Mouse (Mus musculus) liver (tissue): ENCODE measurements around the gene Speg.
A peak's percentile ranks its signal among the peaks of the same experiment; 100 is the strongest.

Source experiments
- DNase-seq: peaks from one replicate; pipeline ENCODE4 v3.0.0-alpha.2; 2020; ENCODE audit warnings: mixed read lengths

The Speg gene

GRCm38 (mm10) chr1:75463652-75464204 lies 88.6 kb downstream of the Speg start:
- DNase-seq: peak; percentile 72

DNA sequence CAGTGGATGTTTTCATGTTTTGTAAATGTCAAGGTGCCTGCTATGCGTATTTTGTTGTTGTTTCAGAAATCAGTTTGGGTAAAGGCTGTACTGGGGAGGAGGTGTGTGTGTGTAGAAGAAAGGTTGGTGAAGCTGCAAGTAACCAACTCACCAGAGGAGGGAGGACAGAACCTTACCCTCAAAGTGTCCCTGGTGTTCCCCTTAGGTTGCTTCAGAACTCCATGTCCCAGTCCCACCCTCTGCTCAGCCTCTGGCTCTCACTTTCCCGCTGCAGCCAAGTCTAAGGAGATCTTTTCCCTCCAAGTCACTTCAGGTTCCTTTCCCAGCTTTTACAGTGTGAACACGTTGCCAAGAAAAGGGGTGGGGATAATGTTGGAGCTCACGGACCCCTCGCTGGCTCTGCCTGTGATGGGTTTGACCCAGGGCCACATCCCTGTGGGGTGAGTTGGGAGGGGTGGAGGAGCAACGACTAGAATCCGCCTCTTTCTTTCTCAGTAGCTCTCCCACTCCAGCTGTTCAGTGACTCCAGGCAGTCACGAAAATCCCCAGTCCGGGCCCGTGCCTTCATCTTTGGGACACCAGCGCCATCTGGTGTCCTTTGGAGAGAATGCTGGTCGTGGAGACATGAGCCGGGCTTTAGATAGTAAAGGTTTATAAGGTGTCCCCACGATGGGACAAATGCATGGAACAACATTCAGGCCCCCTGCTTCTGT lies 92.3 kb downstream of the Speg start:
- DNase-seq: peak; percentile 77

DNA sequence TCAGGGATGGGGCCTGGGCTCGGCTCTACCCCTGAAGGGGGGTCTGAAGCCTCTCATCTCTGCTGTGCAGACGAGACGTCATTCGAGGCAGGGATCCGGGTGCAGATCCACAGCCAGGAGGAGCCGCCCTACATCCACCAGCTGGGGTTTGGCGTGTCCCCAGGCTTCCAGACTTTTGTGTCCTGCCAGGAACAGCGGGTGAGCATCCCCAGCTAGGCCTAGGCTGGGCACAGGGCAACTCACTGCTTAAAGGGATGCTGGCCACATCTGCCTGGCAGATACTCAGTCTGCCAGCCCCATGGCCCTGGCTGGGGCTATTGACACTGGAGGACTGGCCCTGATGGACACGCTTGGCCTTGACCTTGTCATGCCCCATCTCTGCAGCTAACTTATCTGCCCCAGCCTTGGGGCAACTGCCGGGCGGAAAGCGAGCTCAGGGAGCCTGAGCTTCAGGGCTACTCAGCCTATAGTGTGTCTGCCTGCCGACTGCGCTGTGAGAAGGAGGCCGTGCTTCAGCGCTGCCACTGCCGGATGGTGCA lies 94.3 kb downstream of the Speg start:
- no peak for DNase-seq

DNA sequence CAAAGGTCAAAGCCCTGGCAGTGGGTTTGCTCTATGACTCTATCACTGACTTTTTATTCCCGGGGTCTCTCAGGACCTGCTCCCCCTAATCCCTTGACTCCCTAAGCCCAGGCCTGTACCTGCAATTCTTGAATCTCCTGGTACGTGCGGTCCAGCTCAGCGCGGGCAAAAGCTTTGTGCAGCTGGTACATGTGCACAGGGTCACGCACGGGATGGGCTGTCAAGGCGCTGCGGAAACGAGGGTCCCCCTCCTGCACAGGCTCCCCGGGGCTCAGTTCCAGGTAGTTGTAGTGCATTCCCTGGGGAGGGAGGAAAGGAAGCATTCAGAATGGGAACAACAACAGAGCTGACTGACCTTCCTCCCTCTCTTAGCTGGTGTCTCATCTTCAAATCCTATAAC lies 101.3 kb downstream of the Speg start:
- DNase-seq: no peak

DNA sequence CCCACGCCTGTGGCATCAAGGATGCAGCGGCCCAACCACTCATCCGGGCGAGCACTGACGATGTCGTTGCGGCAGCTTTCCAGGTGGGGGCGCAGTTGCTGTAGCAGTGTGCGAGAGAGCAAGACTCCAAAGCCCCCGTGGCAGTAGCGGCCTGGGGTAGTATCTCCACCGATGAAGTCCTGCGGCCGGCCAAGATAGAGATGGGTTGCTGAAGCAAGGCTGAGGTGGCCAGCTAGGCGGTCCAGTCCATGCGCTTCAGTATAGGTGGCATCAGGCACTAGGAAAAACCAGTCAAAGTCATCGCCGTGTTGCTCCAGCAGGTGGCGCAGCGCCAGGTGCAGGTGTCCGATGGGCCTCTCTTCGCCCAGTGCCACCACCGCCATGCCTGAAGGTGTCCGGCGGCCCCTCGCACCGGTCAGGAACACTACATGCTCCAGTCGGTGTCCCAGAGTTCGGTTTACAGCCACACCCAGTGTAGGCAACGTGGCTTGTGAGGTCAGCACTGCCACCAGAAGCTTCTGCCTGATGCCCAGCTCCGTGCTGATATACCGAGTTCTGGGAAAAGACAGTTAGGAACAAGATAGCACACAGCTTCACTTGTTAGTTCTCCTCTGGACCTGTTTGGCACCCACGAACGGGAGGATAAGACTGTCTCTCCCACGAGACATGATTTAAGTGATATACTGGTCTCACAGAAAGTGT lies 102.3 kb downstream of the Speg start:
- DNase-seq: peak; percentile 84

- no peak for DNase-seq
Observed at GRCm38 (mm10) chr1:75477966-75478290, 102.8 kb downstream of the Speg start.

DNA sequence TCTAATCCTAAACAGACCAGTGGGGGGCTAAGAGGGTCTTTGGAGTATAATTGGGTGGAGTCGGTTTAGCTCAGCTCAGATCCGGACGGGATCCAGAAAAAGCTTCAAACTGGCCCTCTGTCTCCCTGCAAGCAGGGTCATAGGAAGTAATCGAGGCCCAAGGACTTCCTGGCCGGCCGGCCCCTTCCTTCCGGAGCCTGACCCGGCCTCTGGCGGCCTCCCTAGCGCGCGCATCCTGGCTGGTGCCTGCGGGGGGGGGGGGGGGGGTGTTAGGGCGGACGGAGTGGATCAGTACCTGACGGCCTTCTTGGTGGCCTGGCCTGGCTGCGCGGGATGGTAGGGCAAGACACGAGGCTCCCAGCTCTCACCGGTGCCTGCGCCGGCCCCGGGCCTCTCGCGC lies 103.4 kb downstream of the Speg start:
- DNase-seq: peak; percentile 44

- DNase-seq: peak; percentile 92
Observed at GRCm38 (mm10) chr1:75478916-75479634, 104.0 kb downstream of the Speg start, which contains the start of the genes Chpf and Tmem198. Chpf (minus strand) TSS chr1:75479307. Tmem198 (plus strand) TSS chr1:75479532.

DNA sequence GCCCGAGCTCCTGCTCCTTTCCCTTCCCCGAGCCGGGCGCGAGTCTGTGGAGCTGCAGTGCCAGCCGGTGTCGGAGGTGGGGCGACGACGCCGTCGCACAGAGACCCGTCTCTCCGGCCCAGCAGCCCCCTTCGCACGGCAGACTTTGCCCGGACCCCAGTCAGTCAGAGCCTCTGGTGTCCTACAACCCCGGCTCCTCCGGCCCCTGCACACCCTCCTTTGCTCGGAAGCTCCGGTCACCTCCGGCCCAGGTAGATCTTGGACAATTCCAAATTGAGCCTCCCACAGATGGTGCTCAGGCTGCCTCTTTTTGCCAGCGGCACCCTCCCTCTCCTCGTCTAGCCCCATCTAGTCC lies 104.5 kb downstream of the Speg start:
- DNase-seq: no peak

- DNase-seq: no peak
Observed at GRCm38 (mm10) chr1:75480036-75480435, 104.9 kb downstream of the Speg start.

DNA sequence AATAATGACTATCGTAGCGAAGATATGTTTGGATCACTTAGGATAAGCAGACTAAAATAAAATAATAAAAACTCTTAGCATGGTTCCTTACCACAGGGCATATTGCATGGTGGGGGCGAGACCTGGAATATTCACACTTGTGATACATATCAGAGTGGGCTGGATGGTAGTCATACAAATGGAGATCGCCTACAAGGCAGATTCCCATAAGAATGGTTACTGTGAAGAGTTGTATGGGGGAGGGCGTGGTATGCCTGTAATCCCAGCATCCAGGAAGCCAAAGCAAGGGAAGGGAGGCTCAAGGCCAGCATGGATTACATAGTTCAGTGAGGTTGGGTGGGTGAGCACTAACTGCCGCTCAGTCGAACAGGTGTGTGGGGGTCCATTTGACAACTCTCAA lies 105.6 kb downstream of the Speg start:
- no peak for DNase-seq
